18 mouse cellular contexts compared by ENCODE assay signal in genomic region chr10:94508863-94509262, GRCm38 (mm10).
"Had no signal": no experiment of that assay in that cellular context is flagged by ENCODE, and none has a peak within 500 bp of the region (broad histone marks: within the 10 kb centered on the region; RNA-seq: fewer than 3 reads in every experiment).

No protein-coding gene starts in this region.

- H3K4me2 ChIP-seq: intestine, embryonic 15.5 days; kidney, embryonic 15.5 days; liver, embryonic 13.5 days; midbrain, embryonic 11.5 days; neural tube, embryonic 13.5 days had no signal

- H3K27ac ChIP-seq: intestine, embryonic 15.5 days; kidney, embryonic 15.5 days; left cerebral cortex, adult 2 months; liver, embryonic 13.5 days; macrophage; neural tube, embryonic 13.5 days; stomach, postnatal 0 days had no signal

- H3K4me1 ChIP-seq: kidney, embryonic 15.5 days; liver, embryonic 13.5 days had no signal

- H3K4me3 ChIP-seq: intestine, embryonic 15.5 days; kidney, embryonic 15.5 days; left cerebral cortex, adult 2 months; liver, embryonic 13.5 days; neural tube, embryonic 13.5 days had no signal

- H3K9ac ChIP-seq: intestine, embryonic 15.5 days; kidney, embryonic 15.5 days; liver, embryonic 13.5 days; neural tube, embryonic 13.5 days had no signal

- H3K9me3 ChIP-seq: intestine, embryonic 15.5 days; kidney, embryonic 15.5 days; liver, embryonic 13.5 days; neural tube, embryonic 13.5 days had no signal

- H3K36me3 ChIP-seq: intestine, embryonic 15.5 days; kidney, embryonic 15.5 days; liver, embryonic 13.5 days; neural tube, embryonic 13.5 days had no signal

- H3K27me3 ChIP-seq: intestine, embryonic 15.5 days had no signal

- ATAC-seq: intestine, embryonic 15.5 days had no signal

- DNase-seq: kidney, adult 11 months; kidney, adult 8-10 months; kidney, postnatal 10 days; kidney, postnatal 36 days; layer of hippocampus, postnatal 36 days; liver, embryonic 13.5 days; lung, adult 2 months; midbrain, embryonic 14.5 days; thymus, adult 2 months; thymus, postnatal 14 days; thymus, postnatal 4 days had no signal
